Mouse (Mus musculus): ENCODE measurements around the gene Vdr. TPM values are rescaled to one million over a fixed set of nuclear protein-coding genes. Genes with fewer than 3 reads are reported as not detected.
A peak's percentile ranks its signal among the peaks of the same experiment; 100 is the strongest.

Gene Vdr
- total RNA-seq, 1 experiment from 2014 or later: 2.9 TPM

DNA sequence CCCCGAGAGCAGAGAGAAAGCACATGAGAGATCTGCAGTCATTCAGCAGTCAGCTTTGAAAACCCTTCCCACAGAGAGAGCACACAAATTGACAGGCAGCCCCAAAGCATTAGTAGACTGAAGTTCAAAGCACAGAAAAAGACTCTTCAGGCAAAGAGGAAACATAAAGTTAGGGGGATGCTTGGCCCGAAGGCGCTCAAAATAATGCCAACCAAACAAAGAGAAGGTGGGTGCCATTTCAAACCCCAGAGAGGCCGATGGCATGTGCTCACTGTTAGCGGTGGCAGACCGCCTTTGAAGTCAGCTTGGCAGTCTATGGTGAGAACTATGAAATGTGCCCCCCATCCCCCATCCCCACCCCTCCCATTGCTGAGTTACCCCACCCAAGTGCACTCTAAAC is 68.4 kb downstream of the Vdr start:
- ATAC-seq (replicated peaks in 1 of 2; ENCODE audit: insufficient read depth in 1 of 2, low FRiP score in 2 of 2, low TSS enrichment in 1 of 2, low read depth in 1 of 2, poor library complexity in 2 of 2, severe bottlenecking in 2 of 2): no peak

DNA sequence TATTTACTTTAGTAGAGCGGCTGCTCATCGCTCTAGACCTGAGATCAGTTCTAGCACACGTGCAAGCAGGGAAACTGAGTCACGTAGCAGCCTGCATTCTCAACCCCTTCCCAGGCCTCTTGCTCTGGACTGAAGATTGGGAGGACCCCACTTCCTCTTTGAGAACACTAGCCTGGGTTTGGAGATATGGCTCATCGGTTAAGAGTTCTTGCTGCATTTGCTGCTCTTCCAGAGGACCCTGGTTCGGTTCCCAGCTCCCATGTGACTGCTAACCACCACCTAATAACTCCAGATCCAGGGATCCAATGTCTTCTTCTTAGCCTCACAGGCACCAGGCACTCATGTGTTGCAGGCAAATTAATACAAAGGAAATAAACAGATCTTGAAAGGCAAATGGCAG is 69.0 kb downstream of the Vdr start:
- ATAC-seq (replicated peaks in 1 of 2; ENCODE audit: insufficient read depth in 1 of 2, low FRiP score in 2 of 2, low TSS enrichment in 1 of 2, low read depth in 1 of 2, poor library complexity in 2 of 2, severe bottlenecking in 2 of 2): no peak

DNA sequence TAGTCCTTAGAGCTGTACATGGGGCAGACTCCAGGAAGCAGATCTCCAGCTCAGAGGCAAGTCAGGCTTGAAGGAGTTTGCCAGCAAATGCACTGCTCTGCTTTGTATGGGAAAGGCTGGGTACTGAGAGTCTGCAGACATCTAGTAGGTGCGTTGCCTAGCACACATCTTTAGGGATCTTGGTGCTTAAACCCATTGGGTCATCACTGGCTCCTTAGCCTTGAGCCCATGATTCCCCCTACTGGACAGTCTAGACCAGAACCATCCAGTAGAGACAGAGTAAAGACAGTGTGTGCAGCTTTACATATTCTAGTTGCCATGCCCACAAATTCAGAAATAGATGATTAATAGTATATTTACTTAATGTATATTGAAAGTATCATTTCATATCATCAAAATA is 69.6 kb downstream of the Vdr start:
- no peak for ATAC-seq (replicated peaks in 1 of 2; ENCODE audit: insufficient read depth in 1 of 2, low FRiP score in 2 of 2, low TSS enrichment in 1 of 2, low read depth in 1 of 2, poor library complexity in 2 of 2, severe bottlenecking in 2 of 2)

DNA sequence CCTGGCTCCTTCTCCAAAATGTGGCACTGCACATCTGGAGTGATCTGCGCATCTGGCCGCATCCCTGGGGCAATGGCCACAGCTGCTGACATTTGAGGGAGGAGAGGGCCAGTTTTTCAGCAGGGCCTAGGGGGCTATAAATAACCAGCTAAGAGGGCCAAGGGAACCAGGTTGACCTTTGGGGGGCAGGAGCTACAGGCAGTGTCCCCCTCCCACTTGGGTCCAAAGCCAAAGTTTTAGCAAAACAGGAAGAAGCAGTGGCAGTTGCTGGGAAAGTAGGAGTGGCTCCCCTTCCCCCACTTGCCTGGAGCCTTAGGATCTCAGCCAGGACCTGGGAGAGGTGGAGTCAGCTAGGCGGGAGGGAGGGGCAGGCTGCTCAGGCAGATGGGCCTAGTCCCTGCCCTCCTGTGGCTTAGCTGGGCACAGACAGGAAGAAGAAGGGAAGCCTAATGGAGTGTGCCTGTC is 70.4 kb downstream of the Vdr start:
- ATAC-seq (replicated peaks in 1 of 2; ENCODE audit: insufficient read depth in 1 of 2, low FRiP score in 2 of 2, low TSS enrichment in 1 of 2, low read depth in 1 of 2, poor library complexity in 2 of 2, severe bottlenecking in 2 of 2): 0 out of 4 replicates have a peak, but pooled peaks of 1 of the 2 experiments have one; percentile 24

DNA sequence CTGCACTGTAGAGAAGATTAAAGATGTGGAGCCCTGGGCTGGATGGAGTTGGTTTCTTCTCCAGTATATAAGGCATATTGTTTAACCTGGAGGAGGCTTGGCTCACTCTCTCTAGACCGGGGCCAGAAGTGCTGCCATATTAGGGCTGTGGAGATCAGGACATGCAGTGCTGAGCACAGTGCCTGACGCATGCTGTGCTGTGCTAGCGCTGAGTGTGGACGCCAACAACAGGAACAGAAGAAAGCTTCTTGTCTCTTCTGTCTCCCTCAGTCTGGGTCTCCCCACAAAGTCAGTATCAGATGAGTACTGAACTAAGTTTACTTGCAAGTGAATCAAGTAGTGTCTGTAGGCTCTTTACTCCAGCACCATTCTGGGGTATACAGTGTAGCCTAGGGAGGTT is 71.0 kb downstream of the Vdr start:
- ATAC-seq (replicated peaks in 1 of 2; ENCODE audit: insufficient read depth in 1 of 2, low FRiP score in 2 of 2, low TSS enrichment in 1 of 2, low read depth in 1 of 2, poor library complexity in 2 of 2, severe bottlenecking in 2 of 2): no peak

DNA sequence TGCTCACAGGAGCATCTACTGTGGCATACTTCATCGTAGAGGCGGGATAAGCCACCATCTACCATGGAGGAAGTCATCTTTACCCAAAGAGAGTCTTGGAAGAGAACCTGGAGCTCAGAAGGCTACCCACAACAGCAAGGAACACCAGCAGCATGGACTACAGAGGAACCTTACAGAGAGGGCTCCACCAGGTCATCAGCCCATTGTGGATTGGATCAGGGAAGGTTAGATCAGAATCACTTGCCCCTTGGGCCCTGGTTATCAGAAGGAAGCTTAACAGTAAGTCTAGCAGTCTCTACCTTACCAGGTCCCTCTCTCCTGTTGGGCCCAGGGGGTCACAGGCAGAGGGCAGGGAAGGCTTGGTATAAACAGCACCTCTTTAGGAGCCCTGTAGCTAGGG is 71.4 kb downstream of the Vdr start:
- ATAC-seq (replicated peaks in 1 of 2; ENCODE audit: insufficient read depth in 1 of 2, low FRiP score in 2 of 2, low TSS enrichment in 1 of 2, low read depth in 1 of 2, poor library complexity in 2 of 2, severe bottlenecking in 2 of 2): no peak

DNA sequence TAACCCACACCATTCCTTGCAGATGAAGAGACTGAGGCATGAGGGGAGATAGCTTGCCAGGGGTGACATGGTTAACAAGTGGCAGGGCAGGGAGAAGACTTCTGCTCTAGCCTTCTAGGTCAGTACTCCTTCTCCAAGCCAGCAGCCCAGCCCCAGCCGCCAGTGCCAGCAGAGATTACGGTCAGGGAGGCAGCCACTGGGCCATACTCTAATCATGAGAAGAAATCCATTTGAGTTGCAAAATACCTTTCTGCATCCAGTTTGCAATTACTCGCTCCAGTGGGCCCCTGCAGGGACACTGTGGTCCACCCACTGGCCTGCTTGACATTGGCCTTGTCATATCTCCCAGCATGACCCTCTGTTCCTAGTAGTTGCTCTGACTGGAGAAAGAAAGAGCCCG is 72.0 kb downstream of the Vdr start:
- no peak for ATAC-seq (replicated peaks in 1 of 2; ENCODE audit: insufficient read depth in 1 of 2, low FRiP score in 2 of 2, low TSS enrichment in 1 of 2, low read depth in 1 of 2, poor library complexity in 2 of 2, severe bottlenecking in 2 of 2)

DNA sequence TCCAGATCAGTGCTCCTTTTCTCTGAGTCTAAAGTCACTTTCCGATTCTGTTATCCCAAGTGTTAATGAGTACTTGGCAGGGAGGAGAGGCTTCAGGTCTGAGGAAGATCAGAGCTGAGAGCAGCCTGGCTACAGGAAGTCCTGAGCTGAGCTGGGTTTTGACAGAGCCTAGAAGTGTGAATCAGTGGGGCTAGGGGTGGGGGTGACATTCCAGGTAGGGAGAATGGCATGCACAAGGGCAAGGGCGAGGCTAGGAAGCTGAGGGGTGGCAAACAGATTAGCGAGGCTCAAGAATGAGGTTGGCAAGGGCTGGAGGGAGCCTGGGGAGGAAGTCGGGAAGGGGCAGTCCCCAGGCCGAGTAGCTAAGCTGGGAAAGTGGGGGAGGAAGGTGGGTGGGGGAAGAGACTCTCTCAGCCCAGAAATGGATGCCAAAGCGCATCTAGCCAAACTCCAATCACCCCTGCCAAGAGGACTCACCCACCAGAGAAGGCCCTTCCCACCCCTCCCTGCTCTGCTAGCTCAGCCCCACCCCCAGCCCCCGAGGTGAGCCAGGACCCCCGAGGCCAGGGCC is 72.9 kb downstream of the Vdr start:
- 0 out of 4 replicates have a peak, but pooled peaks of 1 of the 2 experiments have one; percentile 24 for ATAC-seq (replicated peaks in 1 of 2; ENCODE audit: insufficient read depth in 1 of 2, low FRiP score in 2 of 2, low TSS enrichment in 1 of 2, low read depth in 1 of 2, poor library complexity in 2 of 2, severe bottlenecking in 2 of 2)

DNA sequence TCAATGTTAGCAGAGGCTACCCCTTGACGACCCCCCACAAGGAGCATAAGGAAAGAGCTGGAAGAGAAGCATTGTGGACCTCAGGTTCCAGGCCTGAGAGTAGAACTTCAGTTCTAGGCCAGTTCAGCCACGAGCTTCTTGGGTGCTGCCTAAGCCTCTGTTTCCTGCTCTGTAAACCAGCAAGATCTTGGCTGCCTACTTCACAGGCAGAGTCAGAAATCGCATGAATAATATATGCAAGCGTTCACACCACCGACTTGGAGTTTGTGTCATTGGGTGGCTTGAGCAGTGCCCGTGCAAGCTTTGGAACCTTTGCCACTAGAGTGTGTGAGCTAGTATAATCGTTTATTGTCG is 73.6 kb downstream of the Vdr start:
- no peak for ATAC-seq (replicated peaks in 1 of 2; ENCODE audit: insufficient read depth in 1 of 2, low FRiP score in 2 of 2, low TSS enrichment in 1 of 2, low read depth in 1 of 2, poor library complexity in 2 of 2, severe bottlenecking in 2 of 2)

DNA sequence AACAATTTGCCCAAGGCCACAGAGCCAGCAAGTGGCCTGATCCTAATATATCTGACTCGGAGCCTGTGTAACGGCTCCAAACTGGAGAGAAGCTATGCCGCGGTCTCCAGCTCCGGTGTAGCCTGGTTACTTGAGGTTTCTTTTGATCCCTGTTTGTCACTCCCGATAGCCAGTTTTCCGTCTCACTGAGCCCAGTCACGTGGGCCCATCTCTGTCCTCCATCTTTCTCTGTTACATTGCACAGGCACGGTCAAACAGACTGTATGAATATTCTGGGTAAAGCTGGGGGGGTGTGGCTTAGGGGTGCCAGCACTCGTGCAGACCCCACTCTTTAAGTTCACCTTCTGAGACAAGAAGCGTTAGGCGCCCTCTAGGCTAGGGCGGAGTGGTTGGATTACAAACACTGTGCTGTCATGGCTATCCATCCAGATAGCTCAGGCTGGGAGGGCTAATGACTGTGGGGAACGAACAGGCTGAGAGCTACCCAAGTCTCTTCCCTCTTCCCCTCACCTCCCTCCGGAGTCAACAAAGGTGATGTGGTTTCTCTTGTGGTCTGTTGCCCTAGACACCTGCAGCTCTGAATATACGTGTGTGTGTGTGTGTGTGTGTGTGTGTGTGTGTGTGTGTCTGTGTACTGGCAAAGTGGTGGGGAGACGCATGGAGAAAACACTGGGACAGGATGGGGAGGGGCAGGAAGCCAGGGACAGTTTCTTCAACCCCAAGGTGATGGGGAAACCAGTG is 74.1 kb downstream of the Vdr start:
- no peak for ATAC-seq (replicated peaks in 1 of 2; ENCODE audit: insufficient read depth in 1 of 2, low FRiP score in 2 of 2, low TSS enrichment in 1 of 2, low read depth in 1 of 2, poor library complexity in 2 of 2, severe bottlenecking in 2 of 2)

DNA sequence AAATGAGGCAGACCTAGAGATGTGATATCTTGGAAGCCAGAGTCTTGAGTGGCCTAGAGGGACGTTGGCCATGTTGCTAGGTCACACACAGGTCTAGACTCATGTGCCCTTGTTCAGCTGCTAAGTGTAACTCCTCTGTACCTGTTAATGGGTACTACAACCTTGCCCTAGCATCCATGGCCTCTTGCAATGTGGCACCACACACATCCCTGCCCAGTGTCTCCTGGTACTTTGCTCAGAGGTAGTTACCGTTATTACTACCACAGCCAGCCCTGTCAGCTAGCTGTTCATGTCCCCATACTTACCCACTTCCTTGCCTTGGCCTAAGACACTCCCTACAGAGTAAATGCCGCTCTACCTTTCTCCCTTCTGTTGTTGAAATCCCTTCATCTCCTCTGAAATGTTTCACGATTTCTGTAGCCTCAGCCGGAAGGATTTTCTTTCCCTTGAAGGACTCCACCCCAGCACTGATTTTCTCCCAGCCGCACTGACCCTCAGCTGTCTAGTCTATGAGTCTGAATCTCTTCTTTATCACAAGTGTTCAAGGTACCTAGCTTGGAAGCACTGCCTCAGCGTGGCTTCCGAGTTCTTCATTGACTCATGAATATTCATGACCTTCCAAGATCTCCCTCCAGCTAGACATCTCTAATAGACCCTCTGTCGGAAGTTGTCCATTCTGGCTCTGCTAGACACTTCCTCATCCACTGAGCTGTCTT is 77.5 kb downstream of the Vdr start:
- ATAC-seq (replicated peaks in 1 of 2; ENCODE audit: insufficient read depth in 1 of 2, low FRiP score in 2 of 2, low TSS enrichment in 1 of 2, low read depth in 1 of 2, poor library complexity in 2 of 2, severe bottlenecking in 2 of 2): no peak

DNA sequence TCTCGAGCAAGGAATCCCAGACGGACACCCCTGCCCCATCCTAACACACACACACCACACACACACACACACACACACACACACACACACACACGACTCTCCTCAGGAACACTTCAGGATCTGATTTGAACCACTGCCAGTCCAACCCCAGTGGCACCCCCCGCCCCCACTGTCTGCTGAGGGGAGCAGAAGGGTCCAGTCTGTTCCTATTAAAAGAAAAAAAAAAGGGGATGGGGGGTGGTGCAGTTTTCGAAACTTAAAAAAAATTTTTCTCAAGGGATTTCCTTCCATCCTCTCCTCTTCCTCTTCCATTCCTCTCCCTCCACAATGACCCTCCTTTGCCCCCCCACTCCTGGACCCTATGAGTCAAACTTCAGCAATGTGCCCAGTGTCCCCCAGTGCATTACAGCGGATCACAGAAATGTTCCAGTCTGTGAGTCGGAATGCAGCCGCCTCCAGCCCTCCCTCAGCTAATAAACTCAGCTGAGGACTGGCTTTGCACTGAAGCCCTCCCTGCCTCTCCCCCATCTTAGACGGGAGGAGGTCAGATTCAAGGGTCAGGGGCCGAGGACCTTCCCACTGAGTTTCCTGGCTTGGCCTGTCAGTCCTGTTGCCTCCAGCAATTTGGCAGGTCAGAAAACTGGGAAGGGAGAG is 78.3 kb downstream of the Vdr start:
- ATAC-seq (replicated peaks in 1 of 2; ENCODE audit: insufficient read depth in 1 of 2, low FRiP score in 2 of 2, low TSS enrichment in 1 of 2, low read depth in 1 of 2, poor library complexity in 2 of 2, severe bottlenecking in 2 of 2): no peak

DNA sequence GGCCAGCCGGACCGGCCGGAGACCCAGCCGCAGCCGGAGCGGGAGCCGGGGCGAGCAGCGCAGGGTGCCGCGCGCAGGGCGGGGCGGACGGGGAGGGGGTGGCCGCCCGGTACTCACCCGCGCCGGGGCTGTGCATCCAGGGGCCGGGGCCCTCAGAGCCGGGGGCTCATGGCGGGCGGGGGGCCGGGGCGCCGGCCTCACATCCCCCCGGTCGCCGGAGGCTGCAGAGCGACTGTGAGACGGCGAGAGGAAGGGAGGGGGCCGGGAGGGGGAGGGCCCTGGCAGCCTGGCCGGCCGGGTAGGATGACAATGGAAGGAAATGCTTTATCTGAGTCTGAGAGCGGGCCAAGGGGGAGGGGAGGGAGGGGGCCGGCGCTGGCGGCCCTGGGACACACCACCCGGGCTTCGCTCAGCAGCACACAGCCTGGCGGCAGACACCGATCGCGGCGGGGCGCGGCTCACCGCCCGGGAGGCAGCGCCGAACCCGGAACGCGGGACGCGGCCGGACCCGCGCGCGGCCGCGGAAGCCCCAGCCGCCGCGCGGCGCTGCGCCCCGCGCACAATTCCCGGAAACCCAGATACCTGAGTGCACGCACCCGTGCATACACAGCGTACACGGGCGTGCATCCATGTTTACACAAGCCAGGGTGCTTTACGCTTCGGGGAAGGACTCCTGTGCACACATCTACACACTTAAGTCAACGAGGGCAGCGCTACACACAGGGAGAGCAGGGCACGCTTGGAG is 79.0 kb downstream of the Vdr start:
- ATAC-seq (replicated peaks in 1 of 2; ENCODE audit: insufficient read depth in 1 of 2, low FRiP score in 2 of 2, low TSS enrichment in 1 of 2, low read depth in 1 of 2, poor library complexity in 2 of 2, severe bottlenecking in 2 of 2): peak; percentile 22 to 25; a peak in 3 of 4 replicates

DNA sequence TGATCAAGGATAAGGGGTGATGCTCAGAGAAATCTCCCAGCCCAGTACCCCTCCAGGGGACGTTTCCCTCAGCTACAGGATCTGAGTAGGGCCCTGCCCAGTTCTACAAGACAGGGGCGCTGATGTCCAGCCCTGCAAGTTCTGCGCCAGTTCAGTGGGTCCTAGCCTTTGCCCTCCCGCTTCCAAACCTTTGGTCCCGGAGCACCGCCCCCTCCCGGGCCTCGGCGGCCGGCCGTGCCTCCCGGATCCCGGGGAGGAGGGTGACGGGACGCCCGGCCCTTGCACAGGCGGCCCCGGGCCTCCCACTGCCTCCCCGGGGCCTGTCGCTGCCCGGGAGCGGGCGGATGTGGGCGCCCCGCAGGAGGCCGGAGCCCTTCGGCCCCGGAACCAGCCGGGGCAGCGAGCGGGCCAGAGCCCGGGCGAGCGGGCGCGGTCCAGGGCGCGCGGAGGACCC is 79.6 kb downstream of the Vdr start:
- ATAC-seq (replicated peaks in 1 of 2; ENCODE audit: insufficient read depth in 1 of 2, low FRiP score in 2 of 2, low TSS enrichment in 1 of 2, low read depth in 1 of 2, poor library complexity in 2 of 2, severe bottlenecking in 2 of 2): no peak

DNA sequence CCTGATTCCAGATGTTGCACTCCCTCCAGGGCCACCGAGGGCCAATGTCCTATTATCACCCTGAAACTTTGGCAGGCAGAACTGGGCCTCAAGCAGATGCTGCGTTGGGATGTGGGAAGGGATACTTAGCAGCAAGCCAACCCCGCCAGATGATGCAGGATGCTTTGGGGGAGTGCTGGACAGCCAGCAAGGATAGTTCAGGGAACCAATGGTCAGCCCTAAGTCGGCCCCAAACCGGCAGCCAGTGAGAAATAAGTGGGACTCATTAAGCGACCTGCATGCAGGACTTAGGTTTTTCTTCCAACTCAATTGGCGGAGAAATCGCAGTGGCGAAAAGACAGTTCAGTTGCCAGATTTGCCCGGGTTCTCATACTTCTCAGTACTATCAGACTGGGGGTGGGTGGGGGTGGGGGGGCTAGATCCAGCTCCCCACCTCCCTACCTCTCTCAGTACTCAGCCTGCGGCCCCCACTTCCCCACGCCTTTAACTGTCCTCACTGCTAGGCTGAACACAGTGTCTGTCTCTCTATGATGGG is 80.1 kb downstream of the Vdr start:
- ATAC-seq (replicated peaks in 1 of 2; ENCODE audit: insufficient read depth in 1 of 2, low FRiP score in 2 of 2, low TSS enrichment in 1 of 2, low read depth in 1 of 2, poor library complexity in 2 of 2, severe bottlenecking in 2 of 2): no peak

DNA sequence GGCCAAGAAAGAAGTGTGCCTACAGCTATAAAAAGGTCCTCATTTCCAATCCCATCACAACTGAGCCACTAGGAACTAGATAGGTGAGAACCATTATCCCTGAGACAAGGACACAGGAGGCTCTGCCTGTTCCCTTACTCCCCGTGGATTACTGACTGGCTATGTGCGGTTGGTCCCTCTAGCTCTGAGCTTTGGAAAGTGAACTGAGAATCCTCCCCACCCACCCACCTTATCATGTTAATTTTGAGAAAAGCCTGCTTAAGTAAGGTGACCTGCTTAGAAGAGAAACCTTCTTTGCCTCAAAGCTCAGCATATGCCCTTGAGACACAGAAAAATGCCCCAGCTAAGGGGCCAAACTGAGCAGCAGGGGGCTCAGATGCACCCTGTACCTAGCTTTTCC is 81.0 kb downstream of the Vdr start:
- ATAC-seq (replicated peaks in 1 of 2; ENCODE audit: insufficient read depth in 1 of 2, low FRiP score in 2 of 2, low TSS enrichment in 1 of 2, low read depth in 1 of 2, poor library complexity in 2 of 2, severe bottlenecking in 2 of 2): no peak

DNA sequence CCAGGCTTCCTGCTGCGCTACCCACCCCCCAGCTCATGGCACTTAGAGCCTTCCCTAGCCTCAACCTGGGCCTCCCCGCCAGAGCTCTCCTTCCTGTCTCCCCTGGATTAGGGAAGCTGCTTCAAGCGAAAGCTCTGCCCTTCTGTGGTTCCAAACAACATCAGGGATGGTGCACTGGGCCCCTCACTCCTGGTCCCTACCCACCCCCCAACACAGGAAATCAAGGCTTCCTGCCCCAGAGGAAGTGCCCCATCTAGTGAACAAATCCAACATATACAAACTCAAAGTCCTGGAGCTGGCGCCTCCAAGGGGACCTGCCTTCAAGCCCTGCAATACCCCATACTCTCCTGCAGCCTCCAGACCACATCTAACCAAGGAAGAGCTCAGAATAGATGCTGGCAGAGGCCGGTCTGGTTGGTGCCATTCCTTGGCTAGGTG is 81.5 kb downstream of the Vdr start:
- peak in 1 of 2 experiments; percentile 19; a peak in 1 of 4 replicates for ATAC-seq (replicated peaks in 1 of 2; ENCODE audit: insufficient read depth in 1 of 2, low FRiP score in 2 of 2, low TSS enrichment in 1 of 2, low read depth in 1 of 2, poor library complexity in 2 of 2, severe bottlenecking in 2 of 2)
